Mouse (Mus musculus) embryonic stem cell, embryonic (primary cell): ENCODE data around the gene Sytl2.

Experiments
- CTCF ChIA-PET, 4 experiments: fragments of 300-600 bp in 2 of 4; fragments of 350-600 bp in 2 of 4; sonication (Branson Sonifier 250); formaldehyde crosslinking; loops; one replicate each; lab custom pipeline; 2022; ENCODE audit warnings: inconsistent platforms in 2 of 4; lab: Charles Lee
- POLR2A ChIA-PET, 4 experiments: fragments of 300-600 bp in 2 of 4; fragments of 350-600 bp in 2 of 4; sonication (Branson Sonifier 250); formaldehyde crosslinking; loops; one replicate each; lab custom pipeline; 2022; ENCODE audit warnings: antibody characterized with exemption in 4 of 4, inconsistent platforms in 1 of 4; lab: Charles Lee

The Sytl2 gene

DNA sequence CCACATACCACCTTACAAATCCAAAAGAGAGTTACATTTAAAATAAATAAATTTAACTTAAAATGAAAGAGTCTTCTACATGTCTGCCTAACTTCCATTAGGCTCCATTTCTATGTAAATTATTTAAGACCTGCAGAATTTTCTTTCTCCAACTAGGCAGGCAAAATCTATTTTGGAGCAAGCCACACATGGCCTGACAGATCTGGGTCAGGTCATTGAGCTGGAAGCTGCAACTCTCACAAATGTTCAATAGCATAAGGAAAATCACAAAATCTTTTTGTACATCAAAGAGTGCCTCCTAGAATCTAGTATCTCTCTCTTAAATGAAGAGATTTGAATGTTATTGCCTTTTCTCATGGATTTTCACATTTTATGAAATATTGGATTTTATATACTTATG, 130.2 kb downstream of the Sytl2 start:
- CTCF ChIA-PET = no interaction called here
- POLR2A ChIA-PET = no interaction called here

DNA sequence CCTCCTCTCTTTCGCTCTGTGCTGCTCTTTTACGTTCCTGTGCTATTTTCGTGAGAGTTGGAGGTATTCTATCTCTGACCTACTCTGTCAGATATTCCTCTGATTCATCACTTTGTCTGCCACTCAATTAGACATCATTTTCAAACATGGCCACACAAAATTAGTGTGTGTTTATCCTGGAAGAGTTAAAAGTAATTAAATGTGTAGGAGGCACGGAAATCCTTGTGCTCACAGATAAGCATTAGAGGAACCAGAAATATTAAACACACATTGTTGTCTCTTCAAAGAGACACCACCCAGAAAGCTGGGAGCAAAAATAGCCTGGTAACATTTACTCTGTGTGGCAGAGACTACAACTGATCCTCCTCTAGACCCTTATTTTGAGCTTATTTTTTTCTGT, 138.0 kb downstream of the Sytl2 start:
- CTCF ChIA-PET = interaction anchor here in 1 of 4 experiments (0.5 kb wide), 1 partner anchor 1104 kb away, joined by 3 read pairs; no protein-coding TSS in a partner anchor
- POLR2A ChIA-PET = interaction anchor here in 2 of 4 experiments (0.7 to 1.4 kb wide), 4 partner anchors 11 to 17 kb away, joined by 3 to 4 read pairs (median 3); partner anchors contain the start of gene Tmem126a (in 2 of the 2)

DNA sequence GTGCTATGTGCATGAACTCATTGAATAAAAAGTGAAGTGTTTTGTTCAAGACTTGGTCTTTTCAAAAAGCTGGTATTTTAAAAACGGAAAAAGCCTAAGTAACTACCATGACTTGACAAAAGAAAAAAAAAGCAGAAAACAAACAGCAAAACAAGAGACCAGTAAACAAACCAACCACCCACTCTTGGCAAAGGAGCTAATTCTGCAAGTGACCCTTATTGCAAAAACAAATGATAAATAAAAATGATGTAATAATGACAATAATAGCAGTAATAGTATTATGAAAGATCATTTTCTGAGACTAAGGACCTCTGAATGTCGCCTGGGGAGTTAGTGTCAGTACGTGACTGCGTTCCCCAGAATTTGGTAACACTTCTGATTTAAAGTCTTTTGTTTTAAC, 140.0 kb downstream of the Sytl2 start:
- CTCF ChIA-PET = no interaction called here
- POLR2A ChIA-PET = interaction anchor here (0.6 to 3.5 kb wide), 11 partner anchors 9 to 419 kb away, joined by 3 to 33 read pairs (median 4); partner anchors contain the start of genes Ccdc89 (in 3 of the 4), Dlg2 (in 1 of the 4) and Tmem126b (in 1 of the 4)

DNA sequence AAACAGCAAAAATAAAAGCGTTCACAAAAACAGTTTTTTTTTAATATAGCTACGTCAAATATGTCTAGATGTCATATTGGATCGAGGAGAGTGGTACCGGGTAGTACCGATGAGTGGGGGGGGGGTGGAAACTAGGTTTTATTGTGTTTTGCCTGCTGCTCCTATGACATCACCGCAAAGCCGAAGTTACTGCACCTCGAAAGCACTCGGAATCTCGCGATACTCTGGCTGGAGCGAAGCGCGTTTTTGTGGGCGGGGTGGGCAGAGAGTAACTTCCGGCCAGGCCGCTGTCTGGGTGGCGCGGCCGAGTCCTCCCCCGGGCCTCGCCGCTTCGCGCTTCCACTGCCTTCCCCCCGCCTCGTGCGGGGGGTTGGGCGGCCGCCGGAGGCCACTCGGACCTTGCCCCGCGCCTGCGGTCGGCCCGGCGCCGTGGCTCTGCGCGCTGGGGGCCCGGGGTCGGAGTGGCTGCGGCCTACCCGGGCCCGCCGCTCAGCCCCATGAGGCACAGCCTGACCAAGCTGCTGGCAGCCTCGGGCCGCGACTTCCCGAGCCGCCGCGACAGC, 140.5 kb downstream of the Sytl2 start, which contains the start of gene Crebzf:
Gene Crebzf (plus strand): TSS at position 212 of the 563 bp plus-strand sequence.
- ChIA-PET CTCF (no interaction called here), POLR2A (interaction anchor here (0.6 to 3.5 kb wide), 16 partner anchors 8 to 419 kb away, joined by 3 to 33 read pairs (median 6); partner anchors contain the start of genes Ccdc89 (in 3 of the 4), Tmem126a (in 2 of the 4), Dlg2 (in 1 of the 4) and Tmem126b (in 1 of the 4))

DNA sequence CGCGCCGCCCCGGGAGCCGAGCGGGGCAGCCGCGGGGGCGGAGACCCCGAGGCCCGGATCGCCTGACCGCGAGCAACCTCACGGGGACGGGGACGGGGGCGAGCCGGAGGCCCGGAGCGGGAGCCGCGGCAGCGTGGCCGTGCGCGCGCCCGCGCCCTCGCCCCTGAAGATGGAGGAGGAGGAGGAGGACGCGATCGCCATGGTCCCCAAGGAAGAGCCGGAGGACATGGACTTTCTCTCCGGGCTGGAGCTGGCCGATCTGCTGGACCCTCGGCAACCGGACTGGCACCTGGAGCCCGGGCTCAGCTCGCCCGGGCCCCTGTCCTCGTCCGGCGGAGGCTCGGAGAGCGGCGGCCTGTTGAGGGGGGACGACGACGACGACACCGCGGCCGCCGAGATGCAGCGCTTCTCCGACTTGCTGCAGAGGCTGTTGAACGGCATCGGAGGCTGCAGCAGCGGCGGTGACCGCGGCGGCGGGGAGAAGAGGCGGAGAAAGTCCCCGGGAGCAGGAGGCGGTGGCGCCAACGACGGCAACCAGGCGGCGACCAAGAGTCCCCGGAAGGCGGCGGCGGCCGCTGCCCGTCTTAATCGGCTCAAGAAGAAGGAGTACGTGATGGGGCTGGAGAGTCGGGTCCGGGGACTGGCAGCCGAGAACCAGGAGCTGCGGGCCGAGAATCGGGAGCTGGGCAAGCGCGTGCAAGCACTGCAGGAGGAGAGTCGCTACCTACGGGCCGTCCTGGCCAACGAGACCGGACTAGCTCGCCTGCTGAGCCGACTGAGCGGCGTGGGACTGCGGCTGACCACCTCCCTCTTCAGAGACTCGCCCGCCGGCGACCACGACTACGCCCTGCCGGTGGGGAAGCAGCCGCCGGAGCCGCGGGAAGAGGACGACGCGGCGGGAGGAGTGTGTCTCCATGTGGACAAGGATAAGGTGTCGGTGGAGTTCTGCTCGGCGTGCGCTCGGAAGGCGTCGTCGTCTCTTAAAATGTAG, 141.3 kb downstream of the Sytl2 start:
- CTCF ChIA-PET = interaction anchor here in 1 of 4 experiments (1.4 kb wide), 1 partner anchor 13 kb away, joined by 3 read pairs; the partner anchor contains the start of gene Tmem126a

DNA sequence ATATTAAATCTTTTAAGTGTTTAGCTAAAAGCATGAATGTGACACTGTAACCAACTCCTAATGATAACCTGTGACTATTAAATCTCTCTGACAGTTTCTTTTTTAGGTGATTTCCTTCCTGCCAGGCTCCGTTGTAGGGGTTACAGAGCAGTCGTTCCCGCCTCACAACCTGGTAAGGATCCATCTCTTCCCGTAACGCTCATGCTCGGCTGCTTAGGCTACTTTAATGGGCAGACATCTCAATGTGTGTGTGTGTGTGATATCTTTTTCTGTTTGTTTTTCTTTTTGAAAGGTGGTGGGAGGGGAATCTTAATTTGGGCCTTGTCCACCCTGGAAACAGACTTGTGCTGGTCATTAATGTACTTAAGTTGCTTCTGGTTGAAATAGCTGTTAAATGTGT, 142.2 kb downstream of the Sytl2 start:
- CTCF ChIA-PET = interaction anchor here in 1 of 4 experiments (1.4 kb wide), 1 partner anchor 13 kb away, joined by 3 read pairs; the partner anchor contains the start of gene Tmem126a
- POLR2A ChIA-PET = interaction anchor here in 3 of 4 experiments (0.6 to 3.5 kb wide), 16 partner anchors 9 to 552 kb away, joined by 3 to 33 read pairs (median 4); partner anchors contain the start of genes Tmem126a (in 3 of the 3), Tmem126b (in 2 of the 3), Ccdc89 (in 1 of the 3) and Dlg2 (in 1 of the 3)

More for the DNA sequence above, 141.3 kb downstream of the Sytl2 start:
- POLR2A ChIA-PET = interaction anchor here in 3 of 4 experiments (0.6 to 3.5 kb wide), 19 partner anchors 7 to 551 kb away, joined by 3 to 33 read pairs (median 5); partner anchors contain the start of genes Tmem126a (in 3 of the 3), Tmem126b (in 2 of the 3), Ccdc89 (in 1 of the 3) and Dlg2 (in 1 of the 3)

DNA sequence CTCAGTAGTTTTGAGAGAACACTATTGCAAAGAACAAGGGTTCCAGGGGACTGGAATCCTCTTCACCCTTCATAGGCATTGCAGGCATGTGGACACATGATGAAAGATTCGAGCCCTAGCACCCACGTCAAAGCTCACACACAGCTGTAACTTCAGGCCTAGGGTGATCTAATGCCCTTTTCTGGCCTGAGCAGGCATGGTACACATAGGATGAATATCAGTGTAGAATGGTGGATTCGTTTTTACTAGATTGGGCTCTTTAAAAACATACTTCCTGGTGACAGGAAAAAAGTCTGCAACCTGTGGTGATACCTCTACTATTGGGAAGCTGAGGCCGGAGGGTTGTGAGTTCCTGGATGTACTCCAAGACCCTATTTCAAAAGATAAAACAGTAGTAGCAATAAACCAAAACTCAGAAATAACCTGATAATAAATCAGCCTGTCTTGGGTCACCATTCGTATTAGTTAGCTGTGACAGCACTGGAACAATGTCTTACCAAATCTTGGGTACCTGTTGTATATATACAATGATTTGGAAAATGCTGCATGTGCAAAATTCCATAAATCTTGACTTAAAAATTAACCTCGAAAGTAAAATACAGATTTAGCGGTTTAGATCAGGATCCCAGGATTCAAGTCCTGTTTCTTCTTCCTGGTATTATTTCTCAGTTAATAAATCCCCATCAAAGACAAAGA, 154.2 kb downstream of the Sytl2 start:
- CTCF ChIA-PET = interaction anchor here in 1 of 4 experiments (0.6 kb wide), 1 partner anchor 12 kb away, joined by 3 read pairs; no protein-coding TSS in a partner anchor
- POLR2A ChIA-PET = interaction anchor here in 3 of 4 experiments (0.6 to 3.2 kb wide), 26 partner anchors 8 to 520 kb away, joined by 3 to 19 read pairs (median 4); partner anchors contain the start of genes Hikeshi (in 2 of the 3), Tmem126b (in 2 of the 3), Ccdc89 (in 1 of the 3) and Crebzf (in 1 of the 3)

DNA sequence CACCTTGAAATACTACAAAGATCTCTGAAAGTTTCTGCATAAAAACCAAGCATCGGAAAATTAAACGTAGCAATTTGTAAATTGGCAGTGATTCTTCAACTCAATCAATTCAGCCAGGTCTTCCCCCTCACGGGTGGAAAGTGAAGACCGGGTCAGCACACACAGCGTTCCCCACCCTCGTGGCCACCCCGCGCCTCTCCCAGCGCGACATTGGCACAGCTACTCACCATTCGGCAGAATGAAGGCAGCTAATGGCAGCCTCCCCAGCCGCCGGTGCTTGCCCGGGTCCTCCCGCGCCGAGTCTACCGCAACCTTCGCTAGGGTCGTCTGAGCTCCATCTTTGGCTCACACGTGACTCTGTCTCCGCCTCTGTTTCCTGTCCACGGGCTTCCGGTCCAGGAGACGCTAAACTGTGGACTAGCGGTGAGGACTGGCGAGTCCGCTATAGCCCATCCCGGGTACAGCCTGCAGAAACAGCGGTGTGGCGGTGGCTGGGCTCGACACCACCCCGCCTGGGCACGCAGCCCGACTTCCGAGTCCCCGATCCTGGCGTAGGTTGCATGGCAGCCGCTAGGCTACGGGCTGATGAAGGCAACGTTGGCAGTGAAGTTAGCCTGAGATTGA, 154.9 kb downstream of the Sytl2 start, which contains the start of gene Tmem126a:
Gene Tmem126a (minus strand): TSS at position 385 of the 624 bp plus-strand sequence.
- ChIA-PET CTCF (interaction anchor here in 1 of 4 experiments (0.6 kb wide), 1 partner anchor 13 kb away, joined by 3 read pairs; no protein-coding TSS in a partner anchor), POLR2A (interaction anchor here in 3 of 4 experiments (0.6 to 3.2 kb wide), 27 partner anchors 8 to 521 kb away, joined by 3 to 19 read pairs (median 3); partner anchors contain the start of genes Hikeshi (in 2 of the 3), Tmem126b (in 2 of the 3), Ccdc89 (in 1 of the 3) and Crebzf (in 1 of the 3))

DNA sequence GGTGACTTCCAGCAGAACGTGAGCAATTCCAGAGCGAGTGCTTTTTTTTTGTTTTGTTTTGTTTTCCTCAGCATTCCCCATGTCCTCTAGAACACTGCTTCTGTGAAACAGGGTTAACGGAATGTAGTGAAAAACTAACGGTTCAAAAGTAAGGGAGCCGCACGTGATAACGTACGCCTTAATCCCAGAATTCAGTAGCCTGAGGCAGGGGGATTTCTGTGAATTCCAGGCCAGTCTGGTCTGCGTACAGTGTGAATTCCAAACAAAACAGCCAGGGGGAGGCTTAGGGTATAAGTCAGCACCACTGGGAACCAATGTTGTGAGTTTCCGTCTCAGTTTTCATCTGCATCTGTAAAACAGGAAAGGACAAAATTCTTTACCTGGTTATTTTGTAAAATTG, 155.5 kb downstream of the Sytl2 start:
- CTCF ChIA-PET = no interaction called here
- POLR2A ChIA-PET = interaction anchor here in 3 of 4 experiments (0.6 to 3.2 kb wide), 16 partner anchors 10 to 516 kb away, joined by 3 to 19 read pairs (median 4); partner anchors contain the start of genes Tmem126b (in 2 of the 3), Ccdc89 (in 1 of the 3), Crebzf (in 1 of the 3) and Eed (in 1 of the 3)
